Mouse (Mus musculus): ENCODE results near the gene Mfsd8.
A peak's percentile ranks its signal among the peaks of the same experiment; 100 is the strongest.

- peak; percentile 85 for TF ChIP-seq CTCF (IDR thresholded peaks at IDR 0.05; ENCODE audit: low read depth)
- TF ChIP-seq EP300 (IDR thresholded peaks at IDR 0.05; ENCODE audit: low read depth): peak; percentile 56
These were observed at the start of gene Mfsd8 for GRCm38 (mm10) chr3:40846473-40846956.
